Comparison of ENCODE assay signal across 25 mouse cellular contexts in the genomic region with DNA sequence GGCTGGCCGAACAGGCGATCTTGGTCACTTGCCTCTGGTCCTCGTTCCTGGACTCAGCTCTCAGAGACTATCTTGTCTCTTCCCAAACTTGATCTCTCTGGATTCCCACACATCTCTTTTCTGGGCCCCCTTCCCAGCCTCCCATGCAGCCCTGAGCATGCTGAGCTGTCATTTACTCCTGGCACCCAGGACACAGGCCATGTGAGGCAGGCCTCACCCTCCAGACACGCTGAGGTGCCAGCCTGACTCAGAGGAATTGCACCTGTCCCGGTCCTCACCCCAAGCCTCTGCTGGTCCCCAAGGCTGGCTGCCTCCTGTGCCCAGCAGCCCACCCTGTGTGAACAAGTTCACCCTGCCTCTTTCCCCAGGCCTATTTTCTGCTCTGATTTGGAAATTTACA. TPM values are rescaled to one million over a fixed set of nuclear protein-coding genes. Genes with fewer than 3 reads are reported as not detected.
DNase-seq lines count a peak whose midpoint lies in the region; ATAC-seq and TF ChIP-seq lines count a peak whose summit lies in the region.
"Had no signal": no experiment of that assay in that cellular context is flagged by ENCODE, and none has a peak within 500 bp of the region (broad histone marks: within the 10 kb centered on the region; RNA-seq: fewer than 3 reads in every experiment).

No protein-coding gene starts in this region.

- DNase-seq in hindbrain, postnatal 0 days (ENCODE audit: low spot score): no peak
- DNase-seq in neural tube, embryonic 10.5 days (ENCODE audit: extremely low spot score, low spot score): no peak
- peak; percentile 36 to 43 for DNase-seq in gastrocnemius, postnatal 36 days
- DNase-seq in lung, postnatal 14 days: no peak
- no peak for DNase-seq in embryo, embryonic 9.5 days (ENCODE audit: extremely low spot score)
- DNase-seq: adrenal gland, postnatal 36 days; cerebellum, adult 2 months; heart, postnatal 14 days; layer of hippocampus, postnatal 36 days; right cerebral cortex, postnatal 14 days; thymus, adult 2 months had no signal

- H3K27me3 ChIP-seq in hindbrain, embryonic 15.5 days: peaks cover 20% of the 10 kb centered on the region
- H3K27me3 ChIP-seq in hindbrain, postnatal 0 days (ENCODE audit: insufficient read depth, low read length): 0 out of 2 replicates have a peak, but pooled peaks cover 5% of the 10 kb centered on the region
- peaks cover 50% of the 10 kb centered on the region for H3K27me3 ChIP-seq in neural tube, embryonic 13.5 days

- intact Hi-C loops in gastrocnemius, postnatal 36 days (cut with DNase I): no loop called here

- no peak overlapping the region for H3K27ac ChIP-seq in hindbrain, embryonic 15.5 days (replicated peaks)
- no peak overlapping the region for H3K27ac ChIP-seq in hindbrain, postnatal 0 days
- no peak overlapping the region for H3K27ac ChIP-seq in neural tube, embryonic 13.5 days (replicated peaks)
- H3K27ac ChIP-seq: embryonic facial prominence, embryonic 13.5 days; forebrain, embryonic 15.5 days; hindbrain, embryonic 12.5 days; kidney, embryonic 15.5 days; limb, embryonic 15.5 days had no signal

- no peak for TF ChIP-seq CTCF in hindbrain, postnatal 0 days (IDR thresholded peaks at IDR 0.05; ENCODE audit: low read depth)

- H3K4me3 ChIP-seq in hindbrain, embryonic 15.5 days: no peak overlapping the region
- no peak overlapping the region; the same call in 1 of the 2 replicates for H3K4me3 ChIP-seq in hindbrain, postnatal 0 days (ENCODE audit: low read length)
- no peak overlapping the region for H3K4me3 ChIP-seq in neural tube, embryonic 13.5 days
- H3K4me3 ChIP-seq: embryonic facial prominence, embryonic 13.5 days; forebrain, embryonic 15.5 days; heart, embryonic 12.5 days; hindbrain, embryonic 12.5 days; kidney, embryonic 15.5 days; limb, embryonic 15.5 days had no signal

- H3K9me3 ChIP-seq in hindbrain, embryonic 15.5 days: no peaks in the 10 kb centered on the region
- no peaks in the 10 kb centered on the region for H3K9me3 ChIP-seq in hindbrain, postnatal 0 days (ENCODE audit: low read length)
- no peaks in the 10 kb centered on the region for H3K9me3 ChIP-seq in neural tube, embryonic 13.5 days
- H3K9me3 ChIP-seq: embryonic facial prominence, embryonic 13.5 days; forebrain, embryonic 15.5 days; heart, embryonic 12.5 days; hindbrain, embryonic 12.5 days; kidney, embryonic 15.5 days; limb, embryonic 15.5 days had no signal

- 80% methylated on average over 5 of the region's 5 CpGs for WGBS in hindbrain, embryonic 15.5 days
- WGBS in hindbrain, postnatal 0 days: 79% methylated on average over 5 of the region's 5 CpGs
- 84% methylated on average over 5 of the region's 5 CpGs for WGBS in neural tube, embryonic 13.5 days

- ATAC-seq in hindbrain, embryonic 15.5 days (ENCODE audit: low FRiP score, low read depth): no peak
- ATAC-seq in hindbrain, postnatal 0 days: no peak
- ATAC-seq in neural tube, embryonic 13.5 days (ENCODE audit: low read depth): no peak
- ATAC-seq: forebrain, embryonic 15.5 days; intestine, embryonic 16.5 days; lung, postnatal 0 days had no signal

- H3K4me1 ChIP-seq in hindbrain, embryonic 15.5 days (replicated peaks): peaks cover 47% of the 10 kb centered on the region
- H3K4me1 ChIP-seq in hindbrain, postnatal 0 days (ENCODE audit: insufficient read depth, low read length): peaks cover 7% of the 10 kb centered on the region; the same call in 1 of the 2 replicates
- peaks cover 42% of the 10 kb centered on the region for H3K4me1 ChIP-seq in neural tube, embryonic 13.5 days (replicated peaks)

- H3K4me2 ChIP-seq in hindbrain, embryonic 15.5 days: 0 out of 2 replicates have a peak overlapping the region, but pooled peaks have one; percentile 8
- H3K4me2 ChIP-seq in hindbrain, postnatal 0 days (ENCODE audit: low read depth, low read length): no peak overlapping the region
- 0 out of 2 replicates have a peak overlapping the region, but pooled peaks have one; percentile 5 for H3K4me2 ChIP-seq in neural tube, embryonic 13.5 days
- H3K4me2 ChIP-seq: embryonic facial prominence, embryonic 13.5 days; forebrain, embryonic 15.5 days; heart, embryonic 12.5 days; hindbrain, embryonic 12.5 days; kidney, embryonic 15.5 days; limb, embryonic 15.5 days had no signal

- peaks cover 8% of the 10 kb centered on the region for H3K36me3 ChIP-seq in hindbrain, embryonic 15.5 days
- no peaks in the 10 kb centered on the region for H3K36me3 ChIP-seq in hindbrain, postnatal 0 days (ENCODE audit: insufficient read depth, low read length)
- H3K36me3 ChIP-seq in neural tube, embryonic 13.5 days: no peaks in the 10 kb centered on the region
- H3K36me3 ChIP-seq: heart, embryonic 12.5 days; hindbrain, embryonic 12.5 days; limb, embryonic 15.5 days had no signal

- no peak overlapping the region for H3K9ac ChIP-seq in hindbrain, embryonic 15.5 days
- H3K9ac ChIP-seq in hindbrain, postnatal 0 days (replicated peaks; ENCODE audit: low read length): no peak overlapping the region
- peak overlapping the region; percentile 27; the same call in 1 of the 2 replicates for H3K9ac ChIP-seq in neural tube, embryonic 13.5 days
- H3K9ac ChIP-seq: forebrain, embryonic 15.5 days; heart, embryonic 12.5 days; hindbrain, embryonic 12.5 days; kidney, embryonic 15.5 days; limb, embryonic 15.5 days had no signal

RNA-seq across cellular contexts. Expression of a gene that starts 2.8 kb away (rescaled TPM):
- 3.4 and 3.8 TPM in 2 replicates for polyA plus RNA-seq in hindbrain, embryonic 15.5 days (2015; fragmentation: Nextera tagmentation; extraction: Ambion mirVana)
- total RNA-seq in hindbrain, postnatal 0 days (2014; rRNA removed): 21.5 and 33.6 TPM in 2 replicates
- polyA plus RNA-seq in hindbrain, postnatal 0 days (2015; fragmentation: Nextera tagmentation; extraction: Ambion mirVana): 4.0 and 5.1 TPM in 2 replicates
- 2.2 and 3.1 TPM in 2 replicates for polyA plus RNA-seq in neural tube, embryonic 13.5 days (2015; fragmentation: Nextera tagmentation; extraction: Ambion mirVana)
- 10 to 100 TPM; 23.3 to 28.2 TPM for total RNA-seq in gastrocnemius, postnatal 36 days (2021)
- polyA plus RNA-seq: C2C12 had no signal

RNA-seq across cellular contexts. Expression of a gene that starts 53.3 kb away (rescaled TPM):
- polyA plus RNA-seq in hindbrain, embryonic 15.5 days (2015; fragmentation: Nextera tagmentation; extraction: Ambion mirVana): 3.6 and 3.8 TPM in 2 replicates
- 3.2 and 7.7 TPM in 2 replicates for total RNA-seq in hindbrain, postnatal 0 days (2014; rRNA removed)
- 4.1 and 4.4 TPM in 2 replicates for polyA plus RNA-seq in hindbrain, postnatal 0 days (2015; fragmentation: Nextera tagmentation; extraction: Ambion mirVana)
- 5.6 and 6.5 TPM in 2 replicates for polyA plus RNA-seq in neural tube, embryonic 13.5 days (2015; fragmentation: Nextera tagmentation; extraction: Ambion mirVana)
- 1 to 10 TPM; 3.4 to 3.7 TPM for total RNA-seq in gastrocnemius, postnatal 36 days (2021)
- total RNA-seq: common myeloid progenitor, adult 5-6 weeks; megakaryocyte, adult 5-6 weeks; monocyte, adult 5-6 weeks had no signal

Comparison
In these comparisons a context has a peak if more than half of its experiments do, and no peak if none do; other contexts are left out.
1. DNase-seq: peak in gastrocnemius, postnatal 36 days (2 of 2); none in hindbrain, postnatal 0 days (single experiment), neural tube, embryonic 10.5 days (single experiment), lung, postnatal 14 days (single experiment) and embryo, embryonic 9.5 days (single experiment).